Mouse (Mus musculus) CH12.LX (cell line): ENCODE results near the gene Gclm.

ENCODE experiments used
- CHD1 ChIP-seq: IDR thresholded peaks from 2 replicates; pipeline ENCODE4 v1.6.1; 2012; ENCODE audit warnings: low read depth, low read length, improper control_type of control experiment, inconsistent platforms
- CTCF ChIP-seq, 2 experiments: IDR thresholded peaks in 1 of 2; conservative IDR thresholded peaks in 1 of 2; 2 replicates each; pipeline ENCODE4 v1.5.1; 2011 to 2012; ENCODE audit warnings: low read depth in 2 of 2, low read length in 2 of 2, improper control_type of control experiment in 1 of 2, inconsistent platforms in 1 of 2, mild to moderate bottlenecking in 1 of 2, moderate library complexity in 1 of 2
- EP300 ChIP-seq: IDR thresholded peaks from 2 replicates; pipeline ENCODE4 v1.6.1; 2011; ENCODE audit warnings: low read length, improper control_type of control experiment
- MAFK ChIP-seq: IDR thresholded peaks from 2 replicates; pipeline ENCODE4 v1.6.1; 2011; ENCODE audit warnings: low read length, improper control_type of control experiment; ENCODE audit not compliant: insufficient replicate concordance
- MAX ChIP-seq: IDR thresholded peaks from 2 replicates; pipeline ENCODE4 v1.6.1; 2011; ENCODE audit warnings: low read length, improper control_type of control experiment
- ZKSCAN1 ChIP-seq: IDR thresholded peaks from 2 replicates; pipeline ENCODE4 v1.6.1; 2012; ENCODE audit warnings: low read depth, inconsistent platforms, low read length, improper control_type of control experiment, borderline replicate concordance
- ZMIZ1 ChIP-seq: IDR thresholded peaks from 2 replicates; pipeline ENCODE4 v1.6.1; 2012; ENCODE audit warnings: low read depth, mild to moderate bottlenecking, inconsistent platforms, low read length, improper control_type of control experiment

- no peak for TF ChIP-seq ZKSCAN1
- no peak for TF ChIP-seq MAX
- no peak for TF ChIP-seq CTCF (conservative IDR thresholded peaks at IDR 0.05 in 1 of 2, IDR thresholded peaks at IDR 0.05 in 1 of 2; ENCODE audit: low read depth in 2 of 2, low read length in 2 of 2)
- no peak for TF ChIP-seq CHD1
- TF ChIP-seq MAFK = no peak
- TF ChIP-seq ZMIZ1 = no peak
- no peak for TF ChIP-seq EP300
Measured at GRCm38 (mm10) chr3:122210434-122210833, 34.9 kb upstream of the Gclm start.
